Mouse (Mus musculus) brain, embryonic 14.5 days (tissue): ENCODE measurements around the gene Skiv2l.

Experiments used
- CTCF ChIP-seq: fragments of 200-500 bp; IDR thresholded peaks from 2 replicates; pipeline ENCODE4 v1.5.1; 2012; ENCODE audit warnings: inconsistent platforms, mild to moderate bottlenecking, moderate library complexity, borderline replicate concordance; ENCODE audit not compliant: insufficient read depth, insufficient read length; ENCODE audit errors: extremely low read depth
- POLR2A ChIP-seq: fragments of 200-500 bp; IDR thresholded peaks from 2 replicates; pipeline ENCODE4 v1.6.1; 2012; ENCODE audit warnings: mild to moderate bottlenecking, inconsistent platforms, borderline replicate concordance; ENCODE audit not compliant: poor library complexity, insufficient read depth, insufficient read length, severe bottlenecking; ENCODE audit errors: extremely low read depth

DNA sequence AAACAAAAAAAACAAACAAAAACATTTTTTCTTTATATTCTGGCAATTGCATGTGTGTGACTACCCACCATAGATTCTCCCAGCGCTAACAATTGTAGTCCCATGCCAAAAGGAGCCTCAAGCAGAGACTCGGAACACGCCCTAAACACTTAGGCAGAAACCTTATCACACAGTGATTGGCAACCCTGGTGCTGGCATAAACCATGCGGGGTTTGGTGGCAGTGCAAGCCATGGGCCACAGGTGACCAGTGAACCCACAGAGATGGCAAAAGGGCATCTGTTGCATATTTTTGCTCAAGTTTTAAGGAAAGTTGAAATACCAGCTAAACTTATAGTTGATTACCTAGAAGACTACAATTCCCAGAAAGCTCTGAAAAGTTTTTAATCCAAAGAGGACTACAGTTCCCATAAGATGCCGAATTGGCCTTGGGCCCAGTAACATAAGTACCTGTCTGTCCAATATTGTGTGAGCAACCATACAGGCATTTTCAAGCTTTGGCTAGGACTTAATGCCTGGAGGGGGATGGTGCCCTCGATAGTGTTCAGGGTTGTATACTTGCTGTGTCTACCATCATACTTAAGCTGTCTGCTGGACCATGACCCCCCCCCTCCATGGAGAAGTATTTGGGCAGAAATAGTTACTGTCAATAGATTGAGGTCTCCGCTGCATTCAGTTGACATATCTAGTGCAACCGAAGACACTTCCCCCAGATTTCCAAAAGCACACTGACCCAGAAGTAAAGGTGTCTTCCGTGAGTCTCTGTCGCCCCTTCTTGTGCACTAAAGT lies 47.6 kb upstream of the Skiv2l start:
- TF ChIP-seq CTCF (no peak), POLR2A (no peak)
